Mouse (Mus musculus) limb, embryonic 14.5 days (tissue): ENCODE results near the gene Icos. TPM values are rescaled to one million over a fixed set of nuclear protein-coding genes. Genes with fewer than 3 reads are reported as not detected.

ENCODE experiments used
- ATAC-seq: fragments of 200-750 bp; cut with Nextera tagmentation; 2 replicates; pipeline ENCODE4 v1.8.0; 2017; ENCODE audit warnings: low read depth, moderate number of reproducible peaks, moderate TSS enrichment; ENCODE audit not compliant: low FRiP score
- DNase-seq: peaks from one replicate; pipeline ENCODE4 v3.0.0-alpha.2; 2015; ENCODE audit warnings: low spot score
- H3K27ac ChIP-seq: fragments of 300-500 bp; sonication (generic); replicated peaks from 2 replicates; pipeline ENCODE4 v1.5.1; 2014; ENCODE audit warnings: low read depth, mild to moderate bottlenecking, low read length, moderate library complexity, mixed read lengths
- H3K27me3 ChIP-seq: fragments of 300-500 bp; sonication (generic); 2 replicates; pipeline ENCODE4 v1.6.1; 2014; ENCODE audit warnings: low read length, mixed read lengths; ENCODE audit not compliant: control insufficient read depth, insufficient read depth
- H3K36me3 ChIP-seq: fragments of 300-500 bp; sonication (generic); 2 replicates; pipeline ENCODE4 v1.6.1; 2014; ENCODE audit warnings: mild to moderate bottlenecking, low read length, moderate library complexity, mixed read lengths; ENCODE audit not compliant: control insufficient read depth, insufficient read depth
- H3K4me1 ChIP-seq: fragments of 300-500 bp; sonication (generic); 2 replicates; pipeline ENCODE4 v1.6.1; 2014; ENCODE audit warnings: antibody characterized with exemption, low read length, mixed read lengths; ENCODE audit not compliant: control insufficient read depth, insufficient read depth
- H3K4me2 ChIP-seq: fragments of 300-500 bp; sonication (generic); replicated peaks from 2 replicates; pipeline ENCODE4 v1.6.1; 2014; ENCODE audit warnings: low read depth, mild to moderate bottlenecking, low read length, moderate library complexity; ENCODE audit not compliant: severe bottlenecking
- H3K4me3 ChIP-seq: fragments of 300-500 bp; sonication (generic); replicated peaks from 2 replicates; pipeline ENCODE4 v1.5.1; 2014; ENCODE audit warnings: low read length
- H3K9ac ChIP-seq: fragments of 300-500 bp; sonication (generic); 2 replicates; pipeline ENCODE4 v1.6.1; 2014; ENCODE audit warnings: mild to moderate bottlenecking, low read depth, low read length, moderate library complexity; ENCODE audit not compliant: severe bottlenecking
- H3K9me3 ChIP-seq: fragments of 300-500 bp; sonication (generic); 2 replicates; pipeline ENCODE4 v1.6.1; 2016; ENCODE audit warnings: low read length; ENCODE audit not compliant: control insufficient read depth
- POLR2A ChIP-seq: fragments of 200-500 bp; IDR thresholded peaks from 2 replicates; pipeline ENCODE4 v1.8.0; 2012; ENCODE audit warnings: inconsistent platforms, mild to moderate bottlenecking, moderate library complexity, borderline replicate concordance; ENCODE audit not compliant: insufficient read depth, insufficient read length; ENCODE audit errors: extremely low read depth
- WGBS: fragments of 180-500 bp; shearing (Covaris S2); extraction: QIAGEN DNeasy Blood & Tissue Kit; methylation state at CpG from one replicate; pipeline ENCODE4 v1.1.7; 2014; 5-methylcytosine and 5-hydroxymethylcytosine counted together
- polyA plus RNA-seq, 2 experiments: library from polyadenylated mRNA; depleted of rRNA in 1 of 2; stranded (reverse) in 1 of 2; unstranded in 1 of 2; fragments of >200 nt; fragmentation: Nextera tagmentation in 1 of 2; extraction: Ambion mirVana in 1 of 2; gene quantifications; 2 replicates each; pipeline versions ENCODE4 v1.2.1 to v1.2.3; 2012 to 2014

Gene Icos
- polyA plus RNA-seq, 2 experiments: 0.62 to 0.65 TPM

DNA sequence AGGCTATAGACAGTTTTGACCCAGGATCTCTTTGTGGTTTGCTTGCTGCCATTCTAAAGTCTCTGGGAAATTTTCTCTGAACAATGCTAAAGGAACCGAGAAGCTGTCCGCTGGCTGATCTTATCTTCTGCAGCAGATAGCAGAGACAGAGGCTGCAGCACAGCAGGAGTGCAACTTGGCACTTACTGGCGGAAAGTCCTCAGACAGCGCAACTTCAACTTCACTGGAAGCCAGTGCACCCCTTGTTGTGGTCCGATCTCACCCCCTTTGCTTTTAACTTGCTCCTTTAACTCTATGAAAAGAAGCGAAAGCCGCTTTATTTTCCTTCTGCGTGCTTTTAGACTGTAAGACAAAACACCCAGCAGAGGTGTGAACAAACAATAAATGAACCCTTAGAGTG is 12.6 kb downstream of the Icos start:
- 59% methylated on average over 8 of the region's 8 CpGs for WGBS
- no peak overlapping the region for H3K4me3 ChIP-seq
- no peak overlapping the region for H3K9ac ChIP-seq
- no peak overlapping the region for H3K4me2 ChIP-seq
- no peak for ATAC-seq
- H3K36me3 ChIP-seq: no peaks in the 10 kb centered on the region
- no peaks in the 10 kb centered on the region for H3K9me3 ChIP-seq
- DNase-seq: no peak
- no peaks in the 10 kb centered on the region for H3K4me1 ChIP-seq
- TF ChIP-seq POLR2A: no peak
- H3K27ac ChIP-seq: no peak overlapping the region
- no peaks in the 10 kb centered on the region for H3K27me3 ChIP-seq

DNA sequence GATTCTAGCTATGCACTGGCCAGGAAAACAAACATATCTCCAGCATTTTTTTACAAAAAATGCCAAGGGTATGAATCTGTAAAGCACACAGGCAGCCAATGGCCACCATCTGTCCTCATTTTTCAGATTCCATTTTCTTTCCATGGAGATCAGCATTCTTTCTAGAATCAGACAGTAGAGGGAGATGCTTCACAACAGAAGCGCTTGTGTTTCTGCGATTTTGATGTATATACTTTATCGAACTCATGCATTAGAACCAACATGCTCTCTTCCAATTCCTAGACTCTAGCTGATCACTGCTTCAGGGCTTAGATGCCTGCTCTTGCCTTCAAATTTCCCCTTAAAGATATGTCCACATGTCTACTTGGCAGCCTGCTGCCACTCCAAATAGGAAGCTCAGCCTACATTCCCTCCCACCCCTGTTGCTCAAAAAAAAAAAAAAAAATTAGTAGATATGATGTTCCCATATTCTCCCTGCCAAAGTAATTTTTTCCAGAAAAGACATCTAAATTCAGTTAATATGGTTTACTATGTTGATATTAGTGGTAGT is 20.4 kb downstream of the Icos start:
- WGBS: 79% methylated on average over 3 of the region's 3 CpGs
- Histone ChIP-seq H3K4me2 (no peak overlapping the region), H3K4me1 (no peaks in the 10 kb centered on the region), H3K36me3 (no peaks in the 10 kb centered on the region), H3K9me3 (no peaks in the 10 kb centered on the region), H3K27ac (no peak overlapping the region), H3K9ac (no peak overlapping the region), H3K27me3 (no peaks in the 10 kb centered on the region), H3K4me3 (no peak overlapping the region)
- DNase-seq (peak; percentile 18), ATAC-seq (no peak)
- no peak for TF ChIP-seq POLR2A

DNA sequence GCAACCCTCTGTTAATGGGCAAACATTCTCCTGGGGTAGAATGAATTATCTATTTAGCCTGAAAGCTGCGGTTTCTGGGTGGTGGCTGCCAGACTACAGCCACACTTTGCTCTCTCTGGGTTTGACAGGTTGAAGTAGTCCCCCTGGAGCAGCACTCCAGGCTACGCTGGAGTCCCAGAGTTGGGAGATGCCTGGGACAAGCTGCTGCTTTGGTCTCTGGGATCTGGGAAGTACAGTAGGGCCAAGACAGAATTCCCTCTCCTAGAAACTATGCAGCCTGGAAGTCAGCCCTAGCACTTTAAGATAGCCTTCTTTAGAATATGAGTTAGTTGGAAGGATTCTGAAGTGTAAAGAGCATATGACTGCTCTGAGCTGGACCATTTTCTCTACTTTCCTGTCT is 21.0 kb downstream of the Icos start:
- Histone ChIP-seq H3K27ac (no peak overlapping the region), H3K4me2 (no peak overlapping the region), H3K9me3 (no peaks in the 10 kb centered on the region), H3K9ac (no peak overlapping the region), H3K36me3 (no peaks in the 10 kb centered on the region), H3K4me1 (no peaks in the 10 kb centered on the region), H3K27me3 (no peaks in the 10 kb centered on the region), H3K4me3 (no peak overlapping the region)
- ATAC-seq (no peak), DNase-seq (no peak)
- WGBS: 52% methylated on average over 2 of the region's 2 CpGs
- no peak for TF ChIP-seq POLR2A

DNA sequence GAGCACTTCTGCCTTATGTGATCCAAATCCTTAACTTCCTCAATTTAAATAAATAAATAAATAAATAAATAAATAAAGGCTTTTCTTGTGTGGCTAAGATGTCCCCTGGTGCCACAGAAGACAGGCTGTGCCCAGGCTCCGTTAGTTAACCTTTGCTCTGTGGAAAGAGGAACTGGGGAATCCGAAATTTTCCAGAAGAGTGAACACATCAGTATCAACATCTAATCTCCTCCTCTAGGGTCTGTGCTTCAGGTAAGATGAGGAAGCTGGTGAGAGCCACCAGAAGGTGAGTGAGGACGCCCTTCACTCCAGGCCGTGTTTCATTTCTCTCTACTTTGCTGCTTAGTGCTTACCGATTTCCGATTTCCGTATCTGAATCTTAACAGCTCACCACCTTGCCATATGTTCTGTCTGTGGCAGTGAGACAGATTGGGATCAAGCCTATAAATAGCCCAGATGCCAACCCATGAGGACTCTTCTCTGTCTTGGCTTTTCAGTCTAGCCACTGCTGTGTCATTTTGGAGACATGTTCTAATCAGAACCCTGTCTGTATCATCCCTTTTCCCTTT is 24.1 kb downstream of the Icos start:
- Histone ChIP-seq H3K4me2 (no peak overlapping the region), H3K9me3 (no peaks in the 10 kb centered on the region), H3K4me1 (no peaks in the 10 kb centered on the region), H3K27ac (no peak overlapping the region), H3K36me3 (no peaks in the 10 kb centered on the region), H3K9ac (no peak overlapping the region), H3K4me3 (no peak overlapping the region), H3K27me3 (no peaks in the 10 kb centered on the region)
- DNase-seq (no peak), ATAC-seq (no peak)
- 88% methylated on average over 7 of the region's 7 CpGs for WGBS
- no peak for TF ChIP-seq POLR2A

DNA sequence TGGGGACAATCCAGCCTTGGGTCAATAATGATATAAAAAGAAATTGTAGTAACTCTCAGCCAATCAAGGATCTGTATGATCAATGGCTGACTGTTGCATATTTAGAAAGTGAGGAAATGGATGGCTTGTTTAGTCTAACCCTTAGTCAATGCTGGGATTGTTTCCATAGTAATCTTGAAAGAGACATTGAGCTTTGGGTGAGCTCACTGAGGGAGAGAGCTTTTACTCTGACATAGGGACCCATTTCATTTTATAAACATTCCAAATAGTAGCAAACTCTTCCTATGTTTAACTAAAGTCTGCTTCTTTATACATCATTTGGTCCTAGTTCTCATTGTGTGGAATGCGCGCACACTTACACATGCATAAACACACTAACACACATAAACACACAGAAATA is 28.5 kb downstream of the Icos start:
- H3K4me3 ChIP-seq: no peak overlapping the region
- DNase-seq: no peak
- no peaks in the 10 kb centered on the region for H3K36me3 ChIP-seq
- H3K4me2 ChIP-seq: no peak overlapping the region
- TF ChIP-seq POLR2A: no peak
- H3K27me3 ChIP-seq: no peaks in the 10 kb centered on the region
- H3K9me3 ChIP-seq: no peaks in the 10 kb centered on the region
- WGBS: 96% methylated on average over 2 of the region's 2 CpGs
- no peak overlapping the region for H3K27ac ChIP-seq
- no peak for ATAC-seq
- H3K4me1 ChIP-seq: no peaks in the 10 kb centered on the region
- H3K9ac ChIP-seq: no peak overlapping the region
